Mouse (Mus musculus) megakaryocyte-erythroid progenitor cell, adult 5 weeks (primary cell): ENCODE results near the gene Zbtb46. TPM values are rescaled to one million over a fixed set of nuclear protein-coding genes. Genes with fewer than 3 reads are reported as not detected.

Source experiments
- polyA plus RNA-seq: library from polyadenylated mRNA; stranded (reverse); fragments of >175 nt; gene quantifications from 2 replicates; pipeline ENCODE4 v1.2.3, GENCODE M21; 2012

The Zbtb46 gene
- 1.3 and 2.0 TPM in 2 replicates for polyA plus RNA-seq

DNA sequence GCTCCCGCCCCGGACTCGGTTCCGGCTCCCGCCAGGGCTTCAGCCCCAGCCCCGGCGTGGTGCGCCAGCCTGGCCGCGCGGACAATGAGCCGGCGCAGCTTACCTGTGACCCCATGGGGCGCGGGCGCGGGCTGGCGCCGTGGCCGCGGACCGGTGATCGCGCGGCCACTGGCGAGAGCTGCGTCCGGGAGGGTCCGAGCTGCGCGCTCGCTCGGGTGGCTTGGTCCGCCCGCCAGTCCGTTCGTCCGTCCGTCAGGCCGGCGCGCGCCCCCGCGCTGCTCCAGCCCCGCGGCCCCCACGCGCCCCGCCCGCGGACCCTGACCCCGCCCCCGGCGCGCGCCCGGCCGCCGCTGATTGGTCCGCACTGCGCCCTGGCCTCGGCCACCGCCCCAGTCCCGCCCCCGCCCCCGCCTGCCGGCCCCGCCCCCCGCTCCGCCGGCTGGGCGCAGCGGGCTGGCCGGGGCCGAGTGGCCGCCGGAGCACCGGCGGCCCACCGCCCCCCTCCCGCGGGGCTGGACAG, at the start of gene Zbtb46:
Gene Zbtb46, minus strand, starts transcription at position 274 of the 520 bp plus-strand sequence.

DNA sequence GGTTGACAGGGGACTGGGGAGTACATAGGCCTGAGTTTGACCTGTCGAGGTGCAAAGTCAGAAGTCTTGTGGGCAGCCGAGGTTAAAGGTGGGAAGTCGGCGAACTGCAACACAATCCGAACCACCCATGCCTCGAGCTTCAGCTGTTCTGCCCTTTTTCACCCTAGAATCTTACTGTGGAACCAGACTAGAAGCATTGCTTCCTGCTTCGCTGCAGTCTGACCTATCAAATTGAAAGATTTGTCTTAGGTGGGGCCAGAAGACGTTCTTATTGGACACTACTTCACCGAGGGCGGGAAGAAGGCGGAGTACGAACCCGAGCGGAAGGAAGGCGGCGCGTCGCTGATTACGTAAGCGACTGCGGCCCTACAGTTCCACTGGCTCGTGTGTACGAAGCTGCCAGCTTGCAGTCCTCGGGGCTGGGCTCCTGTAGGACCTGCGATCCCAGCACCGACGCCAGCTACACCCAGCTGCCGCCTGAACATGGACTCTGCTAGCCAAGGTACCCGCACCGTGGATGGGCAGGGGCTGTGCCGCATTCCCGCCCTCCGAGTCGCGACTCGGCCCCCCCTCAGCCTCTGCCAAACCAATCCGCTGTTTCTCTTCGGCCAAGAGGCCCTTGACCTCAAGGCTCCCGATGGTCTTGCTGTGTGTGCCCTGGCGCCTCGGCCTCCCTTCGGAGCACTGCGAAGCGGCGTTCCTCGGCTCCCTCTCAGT, 37.8 kb upstream of the Zbtb46 start, which contains the start of gene Tpd52l2:
Gene Tpd52l2, plus strand, starts transcription at position 312 of the 717 bp plus-strand sequence.

DNA sequence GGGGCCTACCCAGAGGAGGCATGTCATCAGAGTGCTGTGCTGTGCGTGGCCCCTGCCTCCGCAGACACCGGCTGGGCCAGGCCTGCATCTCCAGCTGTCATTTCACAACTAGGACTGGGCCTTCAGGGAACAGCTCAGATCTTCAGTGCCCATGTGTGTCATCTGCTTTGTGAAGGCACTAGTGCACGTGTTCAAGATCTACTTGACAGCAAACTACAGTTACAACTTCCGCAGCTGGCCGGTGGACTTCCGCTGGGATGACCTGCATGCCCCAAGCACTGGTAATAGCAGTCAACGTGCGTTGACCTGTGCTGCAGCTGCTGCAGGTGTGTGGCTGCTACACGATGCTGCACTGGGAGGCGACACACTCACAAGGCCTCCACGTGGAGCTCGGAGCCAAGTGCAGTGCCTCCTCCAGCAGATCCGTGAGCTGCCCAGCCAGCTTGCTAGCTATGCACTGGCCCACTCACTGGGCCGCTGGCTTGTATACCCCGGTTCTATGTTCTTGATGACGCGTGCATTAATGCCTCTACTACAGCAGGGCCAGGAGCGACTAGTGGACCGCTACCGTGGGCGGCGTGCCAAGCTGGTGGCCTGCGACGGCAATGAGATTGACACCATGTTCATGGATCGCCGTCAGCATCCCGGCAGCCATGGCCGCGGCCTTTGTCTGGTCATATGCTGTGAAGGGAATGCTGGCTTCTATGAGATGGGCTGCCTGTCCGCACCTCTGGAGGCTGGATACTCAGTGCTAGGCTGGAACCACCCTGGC, 34.1 kb upstream of the Zbtb46 start, which contains the start of gene Abhd16b:
Gene Abhd16b, plus strand, starts transcription at position 51 of the 772 bp plus-strand sequence.

DNA sequence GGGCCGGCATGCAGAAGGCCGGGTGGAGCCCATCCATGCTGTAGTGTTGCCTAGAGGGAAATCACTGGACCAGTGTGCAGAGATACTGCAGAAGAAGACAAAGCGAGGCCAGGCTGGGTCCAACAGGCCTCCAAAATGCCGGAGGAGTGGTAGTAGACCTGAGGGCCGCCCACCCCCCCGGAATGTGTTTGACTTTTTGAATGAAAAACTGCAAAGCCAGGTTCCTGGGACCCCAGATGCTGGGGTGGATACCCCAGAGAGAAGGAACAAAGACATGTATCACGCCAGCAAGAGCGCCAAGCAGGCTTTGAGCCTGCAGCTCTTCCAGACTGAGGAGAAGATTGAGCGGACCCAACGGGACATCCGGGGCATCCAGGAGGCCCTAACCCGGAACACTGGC, 79.4 kb downstream of the Zbtb46 start, which contains the start of gene Lime1:
Gene Lime1, plus strand, starts transcription at position 301 of the 400 bp plus-strand sequence.

DNA sequence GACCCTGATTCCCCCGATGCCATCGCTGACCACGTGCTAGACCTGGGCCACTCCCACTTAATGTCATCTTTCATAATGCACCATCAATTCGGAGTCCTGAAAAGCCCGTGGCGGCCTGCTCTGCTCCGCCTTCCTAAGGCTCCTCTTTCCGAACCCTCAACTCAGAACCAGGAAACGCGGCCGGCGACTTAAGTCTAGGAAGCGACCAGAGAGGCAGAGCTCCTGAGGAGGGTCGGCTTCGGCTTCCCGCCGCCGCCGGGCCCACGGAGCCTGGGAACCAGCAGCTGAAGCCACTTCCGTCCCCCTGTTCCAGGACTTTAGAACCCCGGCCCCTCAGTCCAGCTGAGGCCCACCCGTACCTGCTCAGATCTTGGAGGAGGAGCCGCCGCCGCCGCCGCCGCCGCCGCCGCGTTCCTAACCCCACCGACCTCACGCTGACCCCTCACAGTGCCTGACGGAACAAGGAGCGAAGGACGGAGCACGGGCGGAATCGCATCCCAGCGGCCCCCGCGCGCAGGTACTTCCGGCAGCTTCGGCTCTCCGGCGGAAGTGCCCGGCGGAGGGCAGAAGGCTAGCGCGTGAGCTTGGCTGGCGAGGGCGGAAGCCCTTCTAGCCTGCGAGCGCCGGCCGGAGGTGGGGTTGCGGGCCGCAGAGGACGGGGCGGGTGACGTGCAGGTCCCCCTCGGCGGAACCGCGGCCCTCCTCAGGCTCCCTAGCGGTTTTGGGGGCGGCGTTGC, 94.2 kb downstream of the Zbtb46 start, which contains the start of the genes Zgpat and Arfrp1:
Gene Zgpat, plus strand, starts transcription at position 69 of the 737 bp plus-strand sequence.
Gene Arfrp1, minus strand, starts transcription at position 545 of the 737 bp plus-strand sequence.

Other genes with a start within 250 kb of the Zbtb46 start
- gene Srms, start 246.2 kb downstream of the Zbtb46 start, polyA plus RNA-seq: 0.09 TPM in 1 of 2 replicates, not detected in the other
- gene Fndc11, start 239.4 kb downstream of the Zbtb46 start, polyA plus RNA-seq: 0.21 TPM in 1 of 2 replicates, not detected in the other
- gene Helz2, start 217.4 kb downstream of the Zbtb46 start, polyA plus RNA-seq: 8.9 and 9.5 TPM in 2 replicates
- gene Gmeb2, start 171.4 kb downstream of the Zbtb46 start, polyA plus RNA-seq: 10.7 and 12.8 TPM in 2 replicates
- gene Stmn3, start 144.9 kb downstream of the Zbtb46 start, polyA plus RNA-seq: not detected in 2 replicates
- 18.5 and 21.3 TPM in 2 replicates for gene Rtel1, start 139.7 kb downstream of the Zbtb46 start, polyA plus RNA-seq
- gene Zgpat, start 94.5 kb downstream of the Zbtb46 start, polyA plus RNA-seq: 32.0 and 40.5 TPM in 2 replicates
- 16.0 and 20.7 TPM in 2 replicates for gene Arfrp1, start 94.0 kb downstream of the Zbtb46 start, polyA plus RNA-seq
- gene Lime1, start 79.3 kb downstream of the Zbtb46 start, polyA plus RNA-seq: 48.6 and 51.5 TPM in 2 replicates
- 0.03 and 0.05 TPM in 2 replicates for gene Abhd16b, start 33.8 kb upstream of the Zbtb46 start, polyA plus RNA-seq
- gene Tpd52l2, start 37.7 kb upstream of the Zbtb46 start, polyA plus RNA-seq: 51.1 and 51.3 TPM in 2 replicates
- 27.2 and 29.7 TPM in 2 replicates for gene Dnajc5, start 61.1 kb upstream of the Zbtb46 start, polyA plus RNA-seq
- 68.5 and 70.4 TPM in 2 replicates for gene Uckl1, start 125.5 kb upstream of the Zbtb46 start, polyA plus RNA-seq
- gene Prpf6, start 132.4 kb upstream of the Zbtb46 start, polyA plus RNA-seq: 14.2 and 19.5 TPM in 2 replicates
- gene Zfp512b, start 133.4 kb upstream of the Zbtb46 start, polyA plus RNA-seq: 83.7 and 124 TPM in 2 replicates
- 6.1 and 6.3 TPM in 2 replicates for gene Samd10, start 139.8 kb upstream of the Zbtb46 start, polyA plus RNA-seq
- 0.12 TPM in 1 of 2 replicates, not detected in the other for gene Gm29797, start 197.6 kb upstream of the Zbtb46 start, polyA plus RNA-seq
- 0.35 and 0.37 TPM in 2 replicates for gene Sox18, start 212.2 kb upstream of the Zbtb46 start, polyA plus RNA-seq
- 9.2 and 9.4 TPM in 2 replicates for gene Tcea2, start 220.9 kb upstream of the Zbtb46 start, polyA plus RNA-seq
- 163 and 195 TPM in 2 replicates for gene Rgs19, start 234.6 kb upstream of the Zbtb46 start, polyA plus RNA-seq
- gene Lkaaear1, start 239.0 kb upstream of the Zbtb46 start, polyA plus RNA-seq: not detected in 2 replicates